Mouse (Mus musculus) midbrain, embryonic 16.5 days (tissue): ENCODE measurements at regions not wholly inside any gene's neighbourhood (a gene's known extent, or its start where the extent isn't known, plus 50 kb on each side); places are given as distances from the start of the nearest gene placed in this dataset.

Experiments
- ATAC-seq: fragments of 200-750 bp; cut with Nextera tagmentation; 2 replicates; pipeline ENCODE4 v1.8.0; 2017; ENCODE audit warnings: moderate TSS enrichment
- H3K27ac ChIP-seq: fragments of 300-500 bp; sonication (generic); 2 replicates; pipeline ENCODE4 v1.5.1; 2014; ENCODE audit warnings: mild to moderate bottlenecking, low read length, mixed read lengths
- H3K27me3 ChIP-seq: fragments of 300-500 bp; sonication (generic); 2 replicates; pipeline ENCODE4 v1.6.1; 2014; ENCODE audit warnings: low read depth, low read length, mixed read lengths; ENCODE audit not compliant: control insufficient read depth, insufficient read depth
- H3K36me3 ChIP-seq: fragments of 300-500 bp; sonication (generic); 2 replicates; pipeline ENCODE4 v1.6.1; 2014; ENCODE audit warnings: mild to moderate bottlenecking, low read length, moderate library complexity, mixed read lengths; ENCODE audit not compliant: control insufficient read depth, insufficient read depth
- H3K4me1 ChIP-seq: fragments of 300-500 bp; sonication (generic); 2 replicates; pipeline ENCODE4 v1.6.1; 2014; ENCODE audit warnings: mild to moderate bottlenecking, low read length, mixed read lengths; ENCODE audit not compliant: control insufficient read depth, insufficient read depth
- H3K4me2 ChIP-seq: fragments of 300-500 bp; sonication (generic); 2 replicates; pipeline ENCODE4 v1.6.1; 2014; ENCODE audit warnings: mild to moderate bottlenecking, low read length, mixed read lengths
- H3K4me3 ChIP-seq: fragments of 300-500 bp; sonication (generic); 2 replicates; pipeline ENCODE4 v1.5.1; 2014; ENCODE audit warnings: low read depth, mild to moderate bottlenecking, low read length, moderate library complexity, mixed read lengths
- H3K9ac ChIP-seq: fragments of 300-500 bp; sonication (generic); 2 replicates; pipeline ENCODE4 v1.6.1; 2014; ENCODE audit warnings: low read depth, low read length, mixed read lengths
- H3K9me3 ChIP-seq: fragments of 300-500 bp; sonication (generic); replicated peaks from 2 replicates; pipeline ENCODE4 v1.6.1; 2014; ENCODE audit warnings: mild to moderate bottlenecking, low read length, mixed read lengths; ENCODE audit not compliant: control insufficient read depth, poor library complexity, severe bottlenecking
- WGBS: fragments of 180-500 bp; shearing (Covaris S2); extraction: QIAGEN DNeasy Blood & Tissue Kit; methylation state at CpG from one replicate; pipeline ENCODE4 v1.1.7; 2014; 5-methylcytosine and 5-hydroxymethylcytosine counted together

GRCm38 (mm10) chr3:120823536-120823935, 348.0 kb downstream of the Rwdd3 start:
- H3K27me3 ChIP-seq, result no peaks in the 10 kb centered on the region
- H3K9me3 ChIP-seq, result no peaks in the 10 kb centered on the region
- no peak overlapping the region for H3K27ac ChIP-seq
- H3K9ac ChIP-seq, result no peak overlapping the region
- no peak overlapping the region for H3K4me3 ChIP-seq
- no peak overlapping the region for H3K4me2 ChIP-seq
- 98% methylated on average over 19 of the region's 19 CpGs for WGBS
- ATAC-seq, result no peak
- H3K4me1 ChIP-seq, result no peaks in the 10 kb centered on the region
- no peaks in the 10 kb centered on the region for H3K36me3 ChIP-seq

GRCm38 (mm10) chr3:120811901-120812300, 359.6 kb downstream of the Rwdd3 start:
- Histone ChIP-seq H3K9me3 (no peaks in the 10 kb centered on the region), H3K9ac (no peak overlapping the region), H3K4me1 (peaks cover 3% of the 10 kb centered on the region; the same call in 1 of the 2 replicates), H3K27me3 (no peaks in the 10 kb centered on the region), H3K27ac (no peak overlapping the region), H3K36me3 (no peaks in the 10 kb centered on the region), H3K4me2 (no peak overlapping the region), H3K4me3 (no peak overlapping the region)
- WGBS, result 59% methylated on average over 2 of the region's 2 CpGs
- ATAC-seq, result no peak

GRCm38 (mm10) chr3:120810527-120810926, 361.0 kb downstream of the Rwdd3 start:
- no peak overlapping the region for H3K4me3 ChIP-seq
- H3K36me3 ChIP-seq, result no peaks in the 10 kb centered on the region
- H3K4me2 ChIP-seq, result no peak overlapping the region
- H3K4me1 ChIP-seq, result peaks cover 3% of the 10 kb centered on the region; the same call in 1 of the 2 replicates
- WGBS, result 53% methylated on average over 5 of the region's 5 CpGs
- H3K27me3 ChIP-seq, result no peaks in the 10 kb centered on the region
- no peaks in the 10 kb centered on the region for H3K9me3 ChIP-seq
- no peak for ATAC-seq
- H3K9ac ChIP-seq, result no peak overlapping the region
- H3K27ac ChIP-seq, result no peak overlapping the region

GRCm38 (mm10) chr3:120810048-120810447, 361.4 kb downstream of the Rwdd3 start:
- no peak for ATAC-seq
- Histone ChIP-seq H3K4me3 (no peak overlapping the region), H3K27ac (no peak overlapping the region), H3K36me3 (no peaks in the 10 kb centered on the region), H3K27me3 (no peaks in the 10 kb centered on the region), H3K4me2 (no peak overlapping the region), H3K9ac (no peak overlapping the region), H3K4me1 (peaks cover 3% of the 10 kb centered on the region; the same call in 1 of the 2 replicates), H3K9me3 (no peaks in the 10 kb centered on the region)
- 62% methylated on average over 6 of the region's 6 CpGs for WGBS

- H3K27ac ChIP-seq, result no peak overlapping the region
- no peak overlapping the region for H3K4me3 ChIP-seq
- no peaks in the 10 kb centered on the region for H3K27me3 ChIP-seq
- WGBS, result 87% methylated on average over 9 of the region's 9 CpGs
- no peak overlapping the region for H3K9ac ChIP-seq
- H3K36me3 ChIP-seq, result no peaks in the 10 kb centered on the region
- ATAC-seq, result no peak
- H3K9me3 ChIP-seq, result no peaks in the 10 kb centered on the region
- no peaks in the 10 kb centered on the region for H3K4me1 ChIP-seq
- H3K4me2 ChIP-seq, result no peak overlapping the region
Observed at GRCm38 (mm10) chr3:120786659-120787058, 384.8 kb downstream of the Rwdd3 start.

DNA sequence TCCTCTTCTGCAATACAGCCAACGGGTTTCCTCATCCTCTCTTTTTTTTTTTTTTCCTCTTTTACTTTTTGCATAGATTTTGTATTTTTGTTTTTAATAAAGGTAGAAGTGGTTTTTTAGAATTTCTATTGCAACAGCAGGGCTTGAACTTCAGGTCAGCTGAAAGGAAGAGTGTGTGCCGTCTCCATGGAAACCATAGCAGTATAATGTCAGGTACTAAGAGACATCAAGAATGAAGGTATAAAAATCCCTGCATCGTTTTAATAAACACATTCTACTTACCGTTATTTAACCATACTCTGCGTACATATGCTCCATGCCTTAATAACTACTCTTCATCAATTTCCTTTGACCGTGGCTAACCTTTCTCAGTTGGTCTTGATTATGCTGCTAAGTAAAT, 390.0 kb downstream of the Rwdd3 start:
- Histone ChIP-seq H3K27me3 (no peaks in the 10 kb centered on the region), H3K9ac (no peak overlapping the region), H3K4me3 (no peak overlapping the region), H3K4me2 (no peak overlapping the region), H3K36me3 (no peaks in the 10 kb centered on the region), H3K27ac (no peak overlapping the region), H3K9me3 (no peaks in the 10 kb centered on the region), H3K4me1 (no peaks in the 10 kb centered on the region)
- 65% methylated on average over 6 of the region's 6 CpGs for WGBS
- peak; percentile 71; the same call in 1 of the 2 replicates for ATAC-seq

- no peaks in the 10 kb centered on the region for H3K36me3 ChIP-seq
- no peak overlapping the region for H3K4me3 ChIP-seq
- no peak overlapping the region for H3K4me2 ChIP-seq
- no peaks in the 10 kb centered on the region for H3K27me3 ChIP-seq
- ATAC-seq, result no peak
- H3K9ac ChIP-seq, result no peak overlapping the region
- no peaks in the 10 kb centered on the region for H3K4me1 ChIP-seq
- H3K27ac ChIP-seq, result no peak overlapping the region
- no peaks in the 10 kb centered on the region for H3K9me3 ChIP-seq
Observed at GRCm38 (mm10) chr3:120779091-120779490, 392.4 kb downstream of the Rwdd3 start.

DNA sequence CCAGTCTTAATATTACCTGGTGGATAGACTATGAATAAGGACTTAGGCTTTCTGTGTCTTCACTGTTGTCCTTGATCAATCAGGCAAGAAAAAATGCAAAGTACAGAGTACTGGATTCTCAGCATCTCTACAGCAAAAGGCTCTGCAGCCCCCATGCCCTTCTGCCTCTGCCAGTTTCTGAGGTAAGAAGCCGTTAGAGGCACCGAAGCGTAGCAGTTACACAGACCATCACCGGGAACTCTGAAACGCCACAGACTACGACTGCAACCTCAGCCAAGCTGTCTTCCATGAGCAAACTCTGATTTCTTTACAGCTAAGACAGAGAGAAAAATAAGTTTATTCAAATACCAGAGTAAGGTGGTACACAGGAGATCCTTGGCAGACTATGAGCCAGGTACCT, 396.5 kb downstream of the Rwdd3 start:
- H3K9me3 ChIP-seq, result no peaks in the 10 kb centered on the region
- WGBS, result 70% methylated on average over 6 of the region's 6 CpGs
- ATAC-seq, result no peak

GRCm38 (mm10) chr3:120761681-120762080, 409.8 kb downstream of the Rwdd3 start:
- Histone ChIP-seq H3K36me3 (no peaks in the 10 kb centered on the region), H3K4me1 (no peaks in the 10 kb centered on the region), H3K27ac (no peak overlapping the region), H3K4me3 (no peak overlapping the region), H3K4me2 (no peak overlapping the region), H3K9ac (no peak overlapping the region), H3K27me3 (no peaks in the 10 kb centered on the region), H3K9me3 (no peaks in the 10 kb centered on the region)
- no peak for ATAC-seq
- 75% methylated on average over 4 of the region's 4 CpGs for WGBS

More for the DNA sequence above, 396.5 kb downstream of the Rwdd3 start:
- Histone ChIP-seq H3K27ac (no peak overlapping the region), H3K36me3 (no peaks in the 10 kb centered on the region), H3K9ac (no peak overlapping the region), H3K27me3 (no peaks in the 10 kb centered on the region), H3K4me3 (no peak overlapping the region), H3K4me1 (no peaks in the 10 kb centered on the region), H3K4me2 (no peak overlapping the region)

- no peak for ATAC-seq
- WGBS, result 86% methylated on average over 3 of the region's 3 CpGs
Observed at GRCm38 (mm10) chr3:120761223-120761622, 410.3 kb downstream of the Rwdd3 start.

More at GRCm38 (mm10) chr3:120761223-120761622, 410.3 kb downstream of the Rwdd3 start:
- Histone ChIP-seq H3K27ac (no peak overlapping the region), H3K36me3 (no peaks in the 10 kb centered on the region), H3K4me1 (no peaks in the 10 kb centered on the region), H3K9me3 (no peaks in the 10 kb centered on the region), H3K4me2 (no peak overlapping the region), H3K4me3 (no peak overlapping the region), H3K9ac (no peak overlapping the region), H3K27me3 (no peaks in the 10 kb centered on the region)
